Mouse (Mus musculus): ENCODE measurements around the gene AC153137.1. TPM values are rescaled to one million over a fixed set of nuclear protein-coding genes. Genes with fewer than 3 reads are reported as not detected.
A peak's percentile ranks its signal among the peaks of the same experiment; 100 is the strongest.

The AC153137.1 gene
- polyA plus RNA-seq, 1 experiment from 2014 or later, result not detected

DNA sequence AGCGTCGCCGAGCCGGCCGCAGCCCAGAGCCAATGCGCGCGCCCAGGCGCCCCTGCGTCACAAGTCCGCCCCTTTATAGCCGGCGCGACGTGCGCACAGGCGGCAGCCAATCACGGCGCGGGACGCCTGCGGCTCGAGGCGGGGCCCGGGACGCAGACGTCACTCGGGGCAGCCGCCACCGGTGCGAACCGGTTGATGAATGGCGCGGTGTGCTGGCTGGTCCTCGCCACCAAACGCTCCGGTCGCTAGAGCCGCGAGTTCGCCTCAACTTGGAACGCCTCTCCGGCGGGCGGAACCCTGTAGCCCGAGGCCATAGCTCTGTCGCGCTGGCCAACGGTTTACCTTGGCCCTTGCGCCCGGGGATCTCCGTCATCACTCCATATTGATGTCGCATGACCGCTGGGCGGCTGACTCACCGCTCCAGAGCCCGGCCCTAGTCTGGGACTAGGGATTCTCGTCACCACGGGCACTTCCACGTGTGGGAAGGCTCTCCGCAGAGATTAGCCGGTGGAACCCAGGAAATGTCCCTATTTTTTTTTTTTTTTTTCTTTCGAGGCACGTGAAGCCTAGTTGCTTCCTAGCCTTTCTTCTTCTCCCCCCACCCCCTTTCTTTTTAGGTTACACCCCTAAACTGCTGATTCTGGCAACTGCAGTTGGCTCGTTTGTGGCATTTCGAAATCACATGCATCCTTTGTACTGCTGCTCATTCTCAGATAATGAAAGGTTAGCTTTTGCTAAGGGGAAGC is 27.9 kb downstream of the AC153137.1 start:
- Histone ChIP-seq H3K27me3 (ENCODE audit: control insufficient read depth, insufficient read depth, low read length) (no peaks in the 10 kb centered on the region), H3K4me3 (ENCODE audit: low read depth, low read length) (peak overlapping the region; percentile 63), H3K36me3 (ENCODE audit: control insufficient read depth, insufficient read depth, low read length) (peaks cover under 1% of the 10 kb centered on the region; the same call in 1 of the 2 replicates), H3K4me1 (ENCODE audit: control insufficient read depth, insufficient read depth, low read length) (no peaks in the 10 kb centered on the region), H3K9ac (ENCODE audit: low read length) (peak overlapping the region; percentile 98), H3K27ac (replicated peaks; ENCODE audit: low read depth, low read length) (peak overlapping the region; percentile 99), H3K4me2 (ENCODE audit: low read depth, severe bottlenecking) (peak overlapping the region; percentile 50), H3K9me3 (ENCODE audit: control insufficient read depth, low read length) (no peaks in the 10 kb centered on the region)
- under 1% methylated on average over 63 of the region's 66 CpGs for WGBS
- ATAC-seq (ENCODE audit: insufficient number of reproducible peaks, low FRiP score, low TSS enrichment, low read depth) (peak; percentile 98), DNase-seq (ENCODE audit: low spot score) (peak; percentile 96)

DNA sequence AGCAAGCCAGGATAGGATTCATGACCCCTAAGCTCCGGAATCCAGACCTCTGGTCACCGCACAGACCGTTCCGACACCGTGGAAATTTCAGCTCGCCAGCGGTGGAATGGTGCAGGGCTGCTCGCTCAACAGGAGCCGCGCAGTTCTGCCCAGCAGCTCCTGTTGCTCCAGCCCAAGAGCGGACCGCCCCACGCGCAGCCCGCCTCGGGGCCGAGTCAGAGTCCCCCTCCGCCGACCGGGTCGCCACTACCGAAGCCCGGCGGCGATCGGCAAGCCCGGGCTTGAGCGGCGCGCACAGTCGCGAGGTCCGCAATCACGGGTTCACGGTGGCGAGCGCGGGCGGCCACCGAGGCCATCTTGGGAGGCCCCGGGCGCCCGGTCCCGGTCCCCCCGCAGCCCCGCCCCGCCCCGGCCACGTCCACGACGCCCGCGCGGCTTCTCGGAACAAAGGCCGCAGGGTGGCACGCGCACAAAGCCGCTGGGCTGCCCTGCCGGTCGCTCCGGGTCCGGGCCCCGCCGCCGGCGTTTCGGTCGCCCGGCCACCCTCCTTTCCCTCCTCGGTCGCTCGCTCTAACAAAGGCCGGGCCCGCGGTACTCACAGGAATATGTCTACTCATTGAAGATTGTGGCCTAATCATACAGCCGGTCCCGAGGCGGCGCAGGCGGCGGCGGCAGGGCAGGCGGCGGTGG is 28.7 kb downstream of the AC153137.1 start:
- peaks cover 4% of the 10 kb centered on the region for H3K36me3 ChIP-seq (ENCODE audit: control insufficient read depth, insufficient read depth, low read length)
- peak overlapping the region; percentile 63 for H3K4me3 ChIP-seq (ENCODE audit: low read depth, low read length)
- peak overlapping the region; percentile 32 for H3K4me2 ChIP-seq (ENCODE audit: low read depth, severe bottlenecking)
- H3K9ac ChIP-seq (ENCODE audit: low read length), result peak overlapping the region; percentile 98
- ATAC-seq (ENCODE audit: insufficient number of reproducible peaks, low FRiP score, low TSS enrichment, low read depth), result peak; percentile 53
- no peaks in the 10 kb centered on the region for H3K27me3 ChIP-seq (ENCODE audit: control insufficient read depth, insufficient read depth, low read length)
- no peaks in the 10 kb centered on the region for H3K4me1 ChIP-seq (ENCODE audit: control insufficient read depth, insufficient read depth, low read length)
- under 1% methylated on average over 73 of the region's 85 CpGs for WGBS
- peak overlapping the region; percentile 99 for H3K27ac ChIP-seq (replicated peaks; ENCODE audit: low read depth, low read length)
- no peaks in the 10 kb centered on the region for H3K9me3 ChIP-seq (ENCODE audit: control insufficient read depth, low read length)
- DNase-seq (ENCODE audit: low spot score), result peak; percentile 74

DNA sequence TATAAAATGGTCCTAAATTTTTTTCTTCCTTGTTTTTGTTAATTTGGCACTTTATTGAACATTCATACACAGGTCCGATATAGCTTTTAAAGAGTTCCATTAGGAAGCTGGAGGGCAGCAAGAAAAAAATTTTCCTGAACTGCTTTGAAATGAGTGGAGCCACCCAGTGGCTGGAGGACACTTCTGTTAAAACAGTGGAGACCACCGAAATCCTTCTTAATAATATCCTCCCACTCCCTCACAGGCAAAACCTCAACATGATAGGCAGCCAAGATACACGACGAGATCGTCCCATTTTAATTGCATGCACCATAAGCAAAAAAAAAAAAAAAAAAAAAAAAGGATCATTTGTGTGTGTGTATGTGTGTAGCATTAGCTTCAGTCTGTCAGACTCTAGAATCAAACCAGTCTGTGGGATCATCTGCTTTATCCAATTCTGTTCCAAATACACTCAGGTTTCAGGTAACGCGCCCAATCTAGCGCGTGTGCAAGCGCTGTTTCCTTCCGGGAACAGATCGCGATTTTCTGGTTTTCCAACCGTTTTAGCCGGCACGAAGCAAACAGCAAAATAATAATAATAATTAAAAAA is 29.3 kb downstream of the AC153137.1 start:
- WGBS, result under 1% methylated on average over 16 of the region's 16 CpGs
- no peaks in the 10 kb centered on the region for H3K4me1 ChIP-seq (ENCODE audit: control insufficient read depth, insufficient read depth, low read length)
- peak overlapping the region; percentile 98 for H3K9ac ChIP-seq (ENCODE audit: low read length)
- ATAC-seq (ENCODE audit: insufficient number of reproducible peaks, low FRiP score, low TSS enrichment, low read depth) (no peak), DNase-seq (ENCODE audit: low spot score) (peak; percentile 63)
- no peaks in the 10 kb centered on the region for H3K27me3 ChIP-seq (ENCODE audit: control insufficient read depth, insufficient read depth, low read length)
- H3K4me2 ChIP-seq (ENCODE audit: low read depth, severe bottlenecking), result peak overlapping the region; percentile 32
- H3K36me3 ChIP-seq (ENCODE audit: control insufficient read depth, insufficient read depth, low read length), result peaks cover 6% of the 10 kb centered on the region
- H3K9me3 ChIP-seq (ENCODE audit: control insufficient read depth, low read length), result no peaks in the 10 kb centered on the region
- H3K4me3 ChIP-seq (ENCODE audit: low read depth, low read length), result peak overlapping the region; percentile 63
- H3K27ac ChIP-seq (replicated peaks; ENCODE audit: low read depth, low read length), result peak overlapping the region; percentile 99

DNA sequence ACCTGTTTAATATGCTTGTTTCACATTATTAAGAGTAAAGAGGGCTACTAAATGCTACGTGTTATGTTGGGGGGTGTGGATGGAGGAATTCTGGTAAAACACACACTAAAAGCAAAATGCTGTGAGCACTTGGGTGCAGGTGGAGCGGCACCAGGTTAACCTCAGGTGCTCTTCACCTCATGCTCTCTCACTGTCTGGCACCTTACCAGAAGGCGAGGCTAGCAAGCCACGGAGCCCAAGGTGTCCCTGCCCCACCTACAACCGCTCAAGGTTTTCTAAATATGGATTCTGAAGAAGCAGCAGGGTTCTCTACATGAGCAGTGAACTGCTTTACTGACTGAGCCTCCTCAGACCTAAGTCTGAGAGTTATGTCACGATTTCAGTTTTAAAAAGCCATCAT is 32.6 kb downstream of the AC153137.1 start:
- H3K9me3 ChIP-seq (ENCODE audit: control insufficient read depth, low read length), result no peaks in the 10 kb centered on the region
- no peaks in the 10 kb centered on the region for H3K27me3 ChIP-seq (ENCODE audit: control insufficient read depth, insufficient read depth, low read length)
- no peak for ATAC-seq (ENCODE audit: insufficient number of reproducible peaks, low FRiP score, low TSS enrichment, low read depth)
- no peak for DNase-seq (ENCODE audit: low spot score)
- H3K36me3 ChIP-seq (ENCODE audit: control insufficient read depth, insufficient read depth, low read length), result peaks cover 9% of the 10 kb centered on the region
- H3K4me1 ChIP-seq (ENCODE audit: control insufficient read depth, insufficient read depth, low read length), result no peaks in the 10 kb centered on the region
- H3K9ac ChIP-seq (ENCODE audit: low read length), result no peak overlapping the region
- H3K4me2 ChIP-seq (ENCODE audit: low read depth, severe bottlenecking), result no peak overlapping the region
- no peak overlapping the region for H3K27ac ChIP-seq (replicated peaks; ENCODE audit: low read depth, low read length)
- H3K4me3 ChIP-seq (ENCODE audit: low read depth, low read length), result no peak overlapping the region
- 93% methylated on average over 6 of the region's 6 CpGs for WGBS

DNA sequence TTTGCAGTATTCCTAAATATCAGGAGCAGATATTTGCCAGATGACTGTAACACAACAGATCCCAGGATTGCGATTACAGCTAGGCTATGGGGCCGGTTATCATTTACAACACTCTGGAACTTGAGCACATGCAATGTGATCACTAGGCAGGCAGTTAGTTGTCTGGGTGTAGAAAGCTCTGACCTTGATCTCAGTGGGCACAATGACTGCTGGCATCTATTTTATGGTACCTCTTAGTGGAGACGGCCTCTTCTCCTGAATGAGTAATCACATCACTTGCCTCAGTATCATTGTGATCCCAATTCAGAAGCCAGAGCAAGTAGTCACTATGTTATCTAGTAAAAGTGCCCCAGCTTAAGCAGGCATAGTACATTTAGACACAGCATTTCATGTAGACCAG is 37.2 kb downstream of the AC153137.1 start:
- Histone ChIP-seq H3K9ac (ENCODE audit: low read length) (no peak overlapping the region), H3K27me3 (ENCODE audit: control insufficient read depth, insufficient read depth, low read length) (no peaks in the 10 kb centered on the region), H3K4me3 (ENCODE audit: low read depth, low read length) (no peak overlapping the region), H3K9me3 (ENCODE audit: control insufficient read depth, low read length) (no peaks in the 10 kb centered on the region), H3K36me3 (ENCODE audit: control insufficient read depth, insufficient read depth, low read length) (peaks cover 9% of the 10 kb centered on the region), H3K27ac (replicated peaks; ENCODE audit: low read depth, low read length) (no peak overlapping the region), H3K4me1 (ENCODE audit: control insufficient read depth, insufficient read depth, low read length) (no peaks in the 10 kb centered on the region), H3K4me2 (ENCODE audit: low read depth, severe bottlenecking) (no peak overlapping the region)
- ATAC-seq (ENCODE audit: insufficient number of reproducible peaks, low FRiP score, low TSS enrichment, low read depth) (no peak), DNase-seq (ENCODE audit: low spot score) (no peak)
- 60% methylated on average over 3 of the region's 3 CpGs for WGBS

DNA sequence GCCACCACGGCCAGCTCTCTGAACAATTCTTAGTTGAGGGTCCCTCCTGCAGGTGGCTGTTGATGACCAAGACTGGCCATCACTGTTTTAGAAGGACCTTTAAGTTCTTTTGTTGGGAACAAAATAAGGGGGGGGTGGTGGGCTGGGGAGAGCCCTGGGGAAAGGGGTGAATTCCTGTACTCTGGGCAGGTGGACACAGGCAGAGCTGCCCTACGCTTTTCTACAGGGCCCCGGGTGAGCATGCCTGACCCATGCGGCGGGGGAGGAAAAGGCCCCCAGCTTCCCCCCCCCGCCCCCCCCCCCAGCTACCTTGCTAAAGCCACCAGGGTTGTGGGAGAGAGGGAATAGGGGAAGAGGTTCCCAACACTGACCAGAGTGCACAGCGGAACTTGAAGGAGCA is 39.4 kb downstream of the AC153137.1 start:
- Histone ChIP-seq H3K27ac (replicated peaks; ENCODE audit: low read depth, low read length) (no peak overlapping the region), H3K9me3 (ENCODE audit: control insufficient read depth, low read length) (no peaks in the 10 kb centered on the region), H3K4me2 (ENCODE audit: low read depth, severe bottlenecking) (no peak overlapping the region), H3K9ac (ENCODE audit: low read length) (no peak overlapping the region), H3K4me3 (ENCODE audit: low read depth, low read length) (no peak overlapping the region), H3K36me3 (ENCODE audit: control insufficient read depth, insufficient read depth, low read length) (peaks cover 2% of the 10 kb centered on the region; the same call in 1 of the 2 replicates), H3K4me1 (ENCODE audit: control insufficient read depth, insufficient read depth, low read length) (no peaks in the 10 kb centered on the region), H3K27me3 (ENCODE audit: control insufficient read depth, insufficient read depth, low read length) (no peaks in the 10 kb centered on the region)
- DNase-seq (ENCODE audit: low spot score) (no peak), ATAC-seq (ENCODE audit: insufficient number of reproducible peaks, low FRiP score, low TSS enrichment, low read depth) (no peak; the same call in 1 of the 2 replicates)
- 73% methylated on average over 7 of the region's 7 CpGs for WGBS

DNA sequence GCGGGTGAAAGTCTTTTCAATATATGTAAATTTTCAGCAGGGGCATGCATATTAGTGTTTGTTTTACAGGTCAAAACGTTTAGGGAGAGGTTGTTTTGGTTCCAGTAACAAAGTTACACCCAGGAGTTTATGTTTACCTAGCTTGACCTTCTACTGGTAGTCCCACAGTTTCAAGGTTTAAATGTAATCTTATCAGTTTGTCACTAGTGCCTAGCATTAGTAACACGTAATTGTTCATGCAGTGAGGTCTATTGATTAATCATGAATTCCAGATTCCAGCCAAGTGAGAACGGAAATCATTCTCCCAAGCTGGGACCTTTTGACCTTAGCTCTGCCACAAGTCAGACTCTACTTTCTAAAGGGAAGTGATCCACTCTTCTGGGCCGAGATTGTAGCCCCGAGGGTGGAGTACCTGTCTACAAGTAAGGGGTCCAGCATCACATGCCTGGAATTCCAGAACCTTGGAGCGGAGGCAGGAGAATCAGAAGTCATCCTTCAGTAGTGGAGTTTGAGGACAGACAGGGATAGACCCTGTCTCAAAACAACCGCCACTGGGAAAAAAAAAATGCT is 40.3 kb downstream of the AC153137.1 start:
- Histone ChIP-seq H3K9ac (ENCODE audit: low read length) (no peak overlapping the region), H3K9me3 (ENCODE audit: control insufficient read depth, low read length) (no peaks in the 10 kb centered on the region), H3K36me3 (ENCODE audit: control insufficient read depth, insufficient read depth, low read length) (no peaks in the 10 kb centered on the region), H3K27ac (replicated peaks; ENCODE audit: low read depth, low read length) (no peak overlapping the region), H3K4me1 (ENCODE audit: control insufficient read depth, insufficient read depth, low read length) (no peaks in the 10 kb centered on the region), H3K4me2 (ENCODE audit: low read depth, severe bottlenecking) (no peak overlapping the region), H3K27me3 (ENCODE audit: control insufficient read depth, insufficient read depth, low read length) (no peaks in the 10 kb centered on the region), H3K4me3 (ENCODE audit: low read depth, low read length) (no peak overlapping the region)
- no peak for ATAC-seq (ENCODE audit: insufficient number of reproducible peaks, low FRiP score, low TSS enrichment, low read depth)
- 45% methylated on average over 8 of the region's 8 CpGs for WGBS
- DNase-seq (ENCODE audit: low spot score), result no peak

DNA sequence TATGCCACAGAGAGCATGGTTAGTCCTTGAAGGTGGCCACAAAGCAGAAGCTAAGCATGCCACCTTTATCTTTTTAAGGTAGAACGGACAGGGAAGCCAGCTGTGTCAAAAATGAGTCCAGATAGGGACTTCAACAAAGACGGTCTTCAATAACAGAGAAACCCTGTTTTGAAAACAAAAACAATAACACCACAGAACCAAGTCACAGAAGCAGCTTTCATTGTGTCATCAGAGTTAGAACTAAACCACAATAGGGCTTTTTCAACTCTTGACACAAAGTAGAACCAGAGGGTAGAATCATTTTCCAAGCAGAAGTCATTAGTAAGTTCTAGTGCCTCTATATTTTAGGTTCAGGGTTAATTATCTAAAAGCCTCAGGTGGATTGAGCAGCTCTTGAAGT is 41.3 kb downstream of the AC153137.1 start:
- 82% methylated on average over 2 of the region's 2 CpGs for WGBS
- Histone ChIP-seq H3K36me3 (ENCODE audit: control insufficient read depth, insufficient read depth, low read length) (no peaks in the 10 kb centered on the region), H3K9ac (ENCODE audit: low read length) (no peak overlapping the region), H3K27ac (replicated peaks; ENCODE audit: low read depth, low read length) (no peak overlapping the region), H3K4me1 (ENCODE audit: control insufficient read depth, insufficient read depth, low read length) (no peaks in the 10 kb centered on the region), H3K4me3 (ENCODE audit: low read depth, low read length) (no peak overlapping the region), H3K27me3 (ENCODE audit: control insufficient read depth, insufficient read depth, low read length) (no peaks in the 10 kb centered on the region), H3K9me3 (ENCODE audit: control insufficient read depth, low read length) (no peaks in the 10 kb centered on the region), H3K4me2 (ENCODE audit: low read depth, severe bottlenecking) (no peak overlapping the region)
- no peak for DNase-seq (ENCODE audit: low spot score)
- ATAC-seq (ENCODE audit: insufficient number of reproducible peaks, low FRiP score, low TSS enrichment, low read depth), result no peak
